Mouse (Mus musculus): Measurements from ENCODE around the gene Olfml2a. TPM values are rescaled to one million over a fixed set of nuclear protein-coding genes. Genes with fewer than 3 reads are reported as not detected.

Gene Olfml2a
- polyA plus RNA-seq, 1 experiment from 2014 or later, result 2.7 TPM

GRCm38 (mm10) chr2:38974171-38974570, 42.4 kb downstream of the Olfml2a start:
- 42% methylated on average over 2 of the region's 2 CpGs for WGBS
- DNase-seq (ENCODE audit: low spot score), result no peak
- no peak overlapping the region for H3K27ac ChIP-seq
- H3K4me1 ChIP-seq (replicated peaks; ENCODE audit: insufficient read depth, low read length), result no peaks in the 10 kb centered on the region
- no peaks in the 10 kb centered on the region for H3K27me3 ChIP-seq (ENCODE audit: insufficient read depth, low read length)
- no peaks in the 10 kb centered on the region for H3K36me3 ChIP-seq (ENCODE audit: insufficient read depth, low read length)
- no peak overlapping the region for H3K4me2 ChIP-seq (ENCODE audit: low read length)
- no peak for TF ChIP-seq CTCF (IDR thresholded peaks at IDR 0.05; ENCODE audit: low read depth)
- no peak for ATAC-seq (replicated peaks; ENCODE audit: low FRiP score, low read depth)
- no peak overlapping the region for H3K4me3 ChIP-seq (replicated peaks; ENCODE audit: low read depth, low read length)
- no peaks in the 10 kb centered on the region for H3K9me3 ChIP-seq (replicated peaks; ENCODE audit: low read length)
- H3K9ac ChIP-seq (ENCODE audit: low read depth, low read length), result no peak overlapping the region

GRCm38 (mm10) chr2:38975181-38975580, 43.4 kb downstream of the Olfml2a start:
- H3K4me3 ChIP-seq (replicated peaks; ENCODE audit: low read depth, low read length), result no peak overlapping the region
- ATAC-seq (replicated peaks; ENCODE audit: low FRiP score, low read depth) (no peak; the same call in 1 of the 2 replicates), DNase-seq (ENCODE audit: low spot score) (no peak)
- H3K9ac ChIP-seq (ENCODE audit: low read depth, low read length), result no peak overlapping the region
- no peak for TF ChIP-seq CTCF (IDR thresholded peaks at IDR 0.05; ENCODE audit: low read depth)
- H3K36me3 ChIP-seq (ENCODE audit: insufficient read depth, low read length), result no peaks in the 10 kb centered on the region
- H3K4me2 ChIP-seq (ENCODE audit: low read length), result no peak overlapping the region
- no peaks in the 10 kb centered on the region for H3K4me1 ChIP-seq (replicated peaks; ENCODE audit: insufficient read depth, low read length)
- H3K27ac ChIP-seq, result no peak overlapping the region
- H3K9me3 ChIP-seq (replicated peaks; ENCODE audit: low read length), result no peaks in the 10 kb centered on the region
- 69% methylated on average over 3 of the region's 3 CpGs for WGBS
- no peaks in the 10 kb centered on the region for H3K27me3 ChIP-seq (ENCODE audit: insufficient read depth, low read length)

GRCm38 (mm10) chr2:38975941-38976805, 44.4 kb downstream of the Olfml2a start:
- Histone ChIP-seq H3K27me3 (ENCODE audit: insufficient read depth, low read length) (no peaks in the 10 kb centered on the region), H3K9ac (ENCODE audit: low read depth, low read length) (no peak overlapping the region), H3K4me3 (replicated peaks; ENCODE audit: low read depth, low read length) (no peak overlapping the region), H3K27ac (no peak overlapping the region), H3K4me1 (replicated peaks; ENCODE audit: insufficient read depth, low read length) (no peaks in the 10 kb centered on the region), H3K36me3 (ENCODE audit: insufficient read depth, low read length) (no peaks in the 10 kb centered on the region), H3K4me2 (ENCODE audit: low read length) (no peak overlapping the region), H3K9me3 (replicated peaks; ENCODE audit: low read length) (no peaks in the 10 kb centered on the region)
- 84% methylated on average over 20 of the region's 21 CpGs for WGBS
- TF ChIP-seq CTCF (IDR thresholded peaks at IDR 0.05; ENCODE audit: low read depth), result no peak
- DNase-seq (ENCODE audit: low spot score), result no peak
- no peak for ATAC-seq (replicated peaks; ENCODE audit: low FRiP score, low read depth)

- no peaks in the 10 kb centered on the region for H3K36me3 ChIP-seq (ENCODE audit: insufficient read depth, low read length)
- no peaks in the 10 kb centered on the region for H3K9me3 ChIP-seq (replicated peaks; ENCODE audit: low read length)
- 78% methylated on average over 4 of the region's 4 CpGs for WGBS
- H3K27me3 ChIP-seq (ENCODE audit: insufficient read depth, low read length), result no peaks in the 10 kb centered on the region
- no peak overlapping the region for H3K9ac ChIP-seq (ENCODE audit: low read depth, low read length)
- H3K4me3 ChIP-seq (replicated peaks; ENCODE audit: low read depth, low read length), result no peak overlapping the region
- no peak for ATAC-seq (replicated peaks; ENCODE audit: low FRiP score, low read depth)
- no peak for TF ChIP-seq CTCF (IDR thresholded peaks at IDR 0.05; ENCODE audit: low read depth)
- no peak for DNase-seq (ENCODE audit: low spot score)
- no peak overlapping the region for H3K27ac ChIP-seq
- H3K4me2 ChIP-seq (ENCODE audit: low read length), result no peak overlapping the region
- H3K4me1 ChIP-seq (replicated peaks; ENCODE audit: insufficient read depth, low read length), result no peaks in the 10 kb centered on the region
Measured at GRCm38 (mm10) chr2:38977837-38978236, 46.1 kb downstream of the Olfml2a start.

- Histone ChIP-seq H3K36me3 (ENCODE audit: insufficient read depth, low read length) (no peaks in the 10 kb centered on the region), H3K9me3 (replicated peaks; ENCODE audit: low read length) (no peaks in the 10 kb centered on the region), H3K27me3 (ENCODE audit: insufficient read depth, low read length) (no peaks in the 10 kb centered on the region), H3K4me1 (replicated peaks; ENCODE audit: insufficient read depth, low read length) (no peaks in the 10 kb centered on the region), H3K9ac (ENCODE audit: low read depth, low read length) (no peak overlapping the region), H3K27ac (no peak overlapping the region), H3K4me3 (replicated peaks; ENCODE audit: low read depth, low read length) (no peak overlapping the region), H3K4me2 (ENCODE audit: low read length) (no peak overlapping the region)
- WGBS, result 97% methylated on average over 2 of the region's 2 CpGs
- DNase-seq (ENCODE audit: low spot score), result no peak
- ATAC-seq (replicated peaks; ENCODE audit: low FRiP score, low read depth), result no peak
- peak; percentile 41; the same call in 1 of the 2 replicates for TF ChIP-seq CTCF (IDR thresholded peaks at IDR 0.05; ENCODE audit: low read depth)
Measured at GRCm38 (mm10) chr2:38983456-38983855, 51.7 kb downstream of the Olfml2a start.

- Histone ChIP-seq H3K27ac (no peak overlapping the region), H3K36me3 (ENCODE audit: insufficient read depth, low read length) (no peaks in the 10 kb centered on the region), H3K9ac (ENCODE audit: low read depth, low read length) (no peak overlapping the region), H3K9me3 (replicated peaks; ENCODE audit: low read length) (no peaks in the 10 kb centered on the region), H3K27me3 (ENCODE audit: insufficient read depth, low read length) (no peaks in the 10 kb centered on the region), H3K4me1 (replicated peaks; ENCODE audit: insufficient read depth, low read length) (no peaks in the 10 kb centered on the region), H3K4me2 (ENCODE audit: low read length) (no peak overlapping the region), H3K4me3 (replicated peaks; ENCODE audit: low read depth, low read length) (no peak overlapping the region)
- no peak for TF ChIP-seq CTCF (IDR thresholded peaks at IDR 0.05; ENCODE audit: low read depth)
- DNase-seq (ENCODE audit: low spot score) (no peak), ATAC-seq (replicated peaks; ENCODE audit: low FRiP score, low read depth) (no peak)
- WGBS, result 65% methylated on average over 3 of the region's 3 CpGs
Measured at GRCm38 (mm10) chr2:38986580-38986979, 54.8 kb downstream of the Olfml2a start.

Data from kidney, postnatal 0 days (tissue).